Mouse (Mus musculus) brain, embryonic 14.5 days (tissue): Measurements from ENCODE around the gene Bora.

Experiments used
- CTCF ChIP-seq: fragments of 200-500 bp; IDR thresholded peaks from 2 replicates; pipeline ENCODE4 v1.5.1; 2012; ENCODE audit warnings: inconsistent platforms, mild to moderate bottlenecking, moderate library complexity, borderline replicate concordance; ENCODE audit not compliant: insufficient read depth, insufficient read length; ENCODE audit errors: extremely low read depth
- POLR2A ChIP-seq: fragments of 200-500 bp; IDR thresholded peaks from 2 replicates; pipeline ENCODE4 v1.6.1; 2012; ENCODE audit warnings: mild to moderate bottlenecking, inconsistent platforms, borderline replicate concordance; ENCODE audit not compliant: poor library complexity, insufficient read depth, insufficient read length, severe bottlenecking; ENCODE audit errors: extremely low read depth

- TF ChIP-seq POLR2A (no peak), CTCF (no peak)
Measured at GRCm38 (mm10) chr14:99043499-99043898, 2.5 kb upstream of the Bora start.
